Mouse (Mus musculus): ENCODE measurements around the gene Epha6.

- no peak for TF ChIP-seq CTCF (IDR thresholded peaks at IDR 0.05; ENCODE audit: low read depth, low read length)
- no peak for TF ChIP-seq GATA2 (IDR thresholded peaks at IDR 0.05; ENCODE audit: borderline replicate concordance, low read depth, low read length)
- no peak for TF ChIP-seq GATA1 (IDR thresholded peaks at IDR 0.05; ENCODE audit: borderline replicate concordance, low read length)
- TF ChIP-seq TAL1 (conservative IDR thresholded peaks at IDR 0.05; ENCODE audit: low read depth, low read length) = no peak
- no peak for TF ChIP-seq POLR2AphosphoS5 (IDR thresholded peaks at IDR 0.05; ENCODE audit: insufficient replicate concordance, low read depth, low read length)
These were observed 461.0 kb downstream of the Epha6 start for GRCm38 (mm10) chr16:60144370-60144769.
